Mouse (Mus musculus) small intestine, adult 2 months (tissue): Measurements from ENCODE around the gene Otogl.

Experiments used
- CTCF ChIP-seq: fragments of 200-500 bp; IDR thresholded peaks from 2 replicates; pipeline ENCODE4 v1.5.1; 2012; ENCODE audit warnings: low read depth, mild to moderate bottlenecking, control low read depth, inconsistent platforms, low read length, moderate library complexity, mixed read lengths; ENCODE audit not compliant: insufficient replicate concordance, insufficient read length; ENCODE audit errors: extremely low read depth
- POLR2A ChIP-seq: fragments of 200-500 bp; IDR thresholded peaks from 2 replicates; pipeline ENCODE4 v1.6.1; 2012; ENCODE audit warnings: low read depth, mild to moderate bottlenecking, control low read depth, inconsistent platforms, low read length, moderate library complexity

DNA sequence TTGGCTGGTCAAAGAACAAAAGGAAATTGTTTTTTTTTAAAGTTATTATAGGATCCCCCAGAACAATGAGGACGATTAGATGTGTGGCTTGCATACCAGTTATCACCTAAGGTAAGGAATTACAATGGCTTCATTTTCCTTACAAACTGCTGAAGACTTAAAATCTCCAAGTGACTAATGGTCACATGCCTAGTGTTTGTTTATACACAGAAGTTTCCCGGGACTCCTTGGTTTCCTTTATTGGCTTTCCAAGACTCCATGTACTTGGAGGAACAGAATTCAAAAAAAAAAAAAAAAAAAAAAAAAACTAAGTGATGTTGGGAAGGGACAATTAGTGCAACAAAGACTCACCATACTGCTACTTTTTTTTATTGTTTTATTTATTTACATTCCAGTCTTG, 11.9 kb upstream of the Otogl start:
- TF ChIP-seq CTCF (no peak), POLR2A (no peak)
